Mouse (Mus musculus) lung, postnatal 14 days (tissue): ENCODE data around the gene Bahcc1.

Source experiments
- DNase-seq: peaks from one replicate; pipeline ENCODE4 v3.0.0; 2021

Gene Bahcc1

DNA sequence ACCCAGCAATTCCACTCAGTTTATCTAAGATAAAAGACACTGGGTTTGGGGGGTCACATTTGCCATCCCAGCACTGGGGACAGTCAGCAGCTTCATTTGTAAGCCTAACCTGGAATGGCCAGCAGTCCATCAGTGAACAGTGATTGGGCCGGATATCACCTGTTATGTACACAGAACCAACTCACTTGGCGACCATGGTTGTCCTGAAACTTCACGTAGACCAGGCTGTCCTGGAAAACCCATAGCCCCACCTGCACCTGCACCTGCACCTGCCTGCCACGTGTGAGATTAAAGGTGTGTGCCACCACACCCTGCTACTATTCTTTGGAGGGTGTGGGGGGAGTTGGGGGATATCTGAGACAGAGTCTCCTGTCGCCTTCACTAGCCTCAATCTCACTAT lies 86.6 kb downstream of the Bahcc1 start:
- DNase-seq: no peak

DNA sequence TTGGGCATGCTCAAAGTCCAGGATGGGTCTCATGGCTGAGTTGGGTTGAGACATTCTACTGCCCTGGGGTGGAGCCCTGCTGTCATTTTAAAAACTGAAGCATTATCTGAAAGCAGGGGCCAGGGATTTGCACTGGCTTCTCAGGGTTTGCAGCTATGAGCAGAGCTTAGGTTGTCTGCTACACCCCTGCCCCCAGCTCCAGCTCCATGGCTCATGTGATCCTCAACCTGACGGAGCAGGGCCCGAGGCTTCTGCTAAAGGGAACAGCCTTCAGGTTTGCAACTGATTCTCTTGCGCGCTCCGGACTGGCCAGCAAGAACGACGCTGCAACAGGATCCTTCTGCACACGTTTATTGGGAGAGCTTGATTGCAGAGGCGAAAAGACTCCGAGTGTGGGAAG lies 87.4 kb downstream of the Bahcc1 start:
- DNase-seq: no peak

DNA sequence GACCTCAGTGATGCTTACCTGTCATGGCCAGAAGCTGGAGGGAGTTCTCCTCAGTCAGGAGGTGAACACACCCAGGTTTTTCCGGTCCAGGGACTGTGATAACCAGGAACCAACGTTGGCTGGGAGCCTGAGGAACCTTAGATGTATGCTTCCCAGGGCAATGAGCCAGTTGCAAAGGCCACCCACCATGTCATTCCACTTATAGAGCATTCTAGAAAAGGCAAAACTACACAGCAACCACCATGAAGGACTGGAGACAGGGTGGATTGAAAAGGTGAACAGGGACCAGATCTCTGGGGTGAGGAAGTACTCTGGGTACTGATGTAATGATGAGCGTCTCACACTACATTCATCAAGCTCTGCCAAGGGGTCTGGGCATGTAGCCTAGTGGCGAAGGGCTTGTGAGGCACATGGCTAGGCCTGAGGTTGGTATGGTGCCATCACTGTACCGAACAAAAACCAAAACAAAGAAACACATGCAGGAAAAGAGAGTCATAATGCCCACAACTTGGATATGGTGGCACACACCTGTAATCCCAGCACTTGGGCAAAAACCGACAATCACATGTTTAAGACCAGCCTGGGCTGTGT lies 102.8 kb downstream of the Bahcc1 start:
- DNase-seq: no peak

DNA sequence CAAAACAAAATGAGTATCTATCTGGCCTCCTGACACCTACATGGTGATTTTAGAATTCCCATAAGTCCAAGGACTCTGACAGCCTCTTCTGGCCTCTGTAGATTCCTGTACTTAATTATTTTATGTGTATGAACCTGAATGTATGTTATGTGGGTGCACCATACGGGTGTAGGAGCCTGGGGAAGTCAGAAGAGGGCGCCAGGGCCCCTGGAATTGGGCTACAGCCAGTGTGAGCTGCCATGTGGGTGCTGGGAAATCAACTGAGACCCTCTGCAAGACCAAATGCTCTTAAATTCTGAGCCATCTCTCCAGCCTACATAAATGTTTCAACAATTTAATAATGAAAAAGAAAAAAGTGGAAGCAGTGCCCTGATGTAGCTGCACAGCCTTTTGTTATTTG lies 104.7 kb downstream of the Bahcc1 start:
- DNase-seq: no peak

DNA sequence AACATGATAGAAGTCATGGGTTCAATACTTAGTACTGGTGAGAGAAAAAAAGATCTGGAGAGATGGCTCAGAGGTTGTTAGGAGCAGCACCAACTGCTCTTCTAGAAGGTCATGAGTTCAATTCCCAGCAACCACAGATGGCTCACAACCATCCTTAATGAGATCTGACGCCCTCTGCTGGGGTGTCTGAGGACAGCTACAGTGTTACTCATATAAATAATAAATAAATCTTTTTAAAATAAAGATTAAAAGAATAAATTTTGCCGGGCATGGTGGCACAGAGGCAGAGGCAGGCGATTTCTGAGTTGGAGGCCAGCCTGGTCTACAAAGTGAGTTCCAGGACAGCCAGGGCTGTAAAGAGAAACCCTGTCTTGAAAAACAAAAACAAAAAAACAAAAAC lies 106.0 kb downstream of the Bahcc1 start:
- no peak for DNase-seq

DNA sequence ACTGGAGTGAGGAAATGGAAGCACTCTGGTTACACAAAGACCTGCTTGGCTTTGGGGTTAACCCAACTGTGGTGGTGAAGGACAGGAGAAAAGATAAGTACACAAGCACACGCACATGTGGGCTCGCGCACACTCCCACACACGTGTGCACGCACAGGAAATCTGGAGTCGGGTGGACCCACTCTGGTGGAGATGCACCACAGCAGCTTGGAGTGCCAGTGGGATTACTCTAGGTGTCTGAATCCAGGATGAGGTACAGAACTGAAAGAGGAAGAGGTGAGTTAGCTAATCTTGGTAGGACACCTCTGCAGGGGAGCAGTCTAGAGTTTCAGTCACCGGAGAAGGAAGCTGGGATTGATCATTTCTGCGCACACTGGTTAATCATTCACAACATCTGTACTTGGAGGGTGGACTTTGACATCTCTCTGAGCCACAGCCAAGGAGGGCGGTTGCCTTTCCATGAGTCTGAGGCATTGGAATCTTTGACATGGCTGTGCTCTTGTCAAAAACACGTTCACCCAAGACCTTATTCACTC lies 107.3 kb downstream of the Bahcc1 start:
- DNase-seq: no peak

DNA sequence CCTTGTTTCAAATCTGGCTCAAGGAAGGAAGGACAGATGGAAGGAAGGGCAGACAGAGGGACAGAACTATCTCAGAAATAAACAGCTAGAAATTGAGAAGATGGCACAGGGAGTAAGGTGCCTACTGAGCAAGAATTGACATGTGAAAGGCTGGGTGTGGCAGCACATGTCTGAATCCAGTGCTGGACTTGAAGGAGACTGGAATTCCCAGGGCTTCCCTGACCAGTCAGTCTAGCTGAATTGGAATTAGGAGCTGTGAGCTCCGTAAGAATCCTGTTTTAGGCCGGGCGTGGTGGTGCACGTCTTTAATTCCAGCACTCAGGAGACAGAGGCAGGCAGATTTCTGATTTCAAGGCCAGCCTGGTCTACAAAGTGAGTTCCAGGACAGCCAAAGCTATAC lies 108.9 kb downstream of the Bahcc1 start:
- DNase-seq: no peak
